Comparison of ENCODE assay signal across 20 mouse cellular contexts in the genomic region with DNA sequence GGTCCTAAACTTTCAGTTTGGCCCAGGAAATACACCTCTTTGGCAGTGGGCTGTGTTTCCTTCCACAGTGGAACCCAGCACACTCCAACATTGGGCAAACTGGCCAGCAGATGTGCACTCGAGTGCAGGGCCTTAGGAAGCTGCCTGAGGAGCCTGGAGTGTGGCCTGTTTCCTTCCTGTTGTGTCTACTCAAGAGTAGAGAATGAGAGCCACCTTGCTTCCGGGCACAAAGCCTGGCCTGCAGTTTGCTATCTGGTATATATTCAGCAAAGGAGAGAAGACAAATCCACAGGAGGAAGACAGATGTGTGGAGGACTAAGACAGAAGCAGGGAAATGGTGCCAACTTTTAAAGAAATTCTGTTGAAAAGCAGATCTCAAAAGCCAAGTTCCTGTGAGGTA.
A peak's percentile ranks its signal among the peaks of the same experiment; 100 is the strongest.
DNase-seq lines count a peak whose midpoint lies in the region; ATAC-seq and TF ChIP-seq lines count a peak whose summit lies in the region.
"Had no signal": no experiment of that assay in that cellular context is flagged by ENCODE, and none has a peak within 500 bp of the region (broad histone marks: within the 10 kb centered on the region; RNA-seq: fewer than 3 reads in every experiment).

No protein-coding gene starts in this region.

- no peak for TF ChIP-seq CTCF in spleen, adult 2 months (IDR thresholded peaks at IDR 0.05; ENCODE audit: extremely low read depth, insufficient read depth, insufficient read length, insufficient replicate concordance)

- no peaks in the 10 kb centered on the region for H3K9me3 ChIP-seq in embryonic facial prominence, embryonic 10.5 days
- no peaks in the 10 kb centered on the region for H3K9me3 ChIP-seq in hindbrain, embryonic 13.5 days
- H3K9me3 ChIP-seq: embryonic facial prominence, embryonic 15.5 days; forebrain, embryonic 12.5 days; liver, embryonic 15.5 days; midbrain, embryonic 10.5 days; neural tube, embryonic 13.5 days had no signal

- no peak for DNase-seq in spleen, adult 2 months (ENCODE audit: low read depth in 1 of 2, low spot score in 2 of 2)
- DNase-seq in spleen, postnatal 10 days (ENCODE audit: low spot score in 2 of 2): no peak
- peak; percentile 34 for DNase-seq in CD4-positive, CD25-positive, alpha-beta regulatory T cell, adult 2 months (ENCODE audit: low read depth, low spot score)
- no peak for DNase-seq in embryonic facial prominence, embryonic 10.5 days (ENCODE audit: low spot score)
- DNase-seq in cerebellum, adult 9-10 months: no peak
- DNase-seq: adrenal gland, postnatal 36 days; cerebellum, adult 8-10 months; gastrocnemius, adult 2 months; kidney, postnatal 10 days; lung, postnatal 10 days; right cerebral cortex, postnatal 14 days had no signal

- peak; percentile 44; the same call in 1 of the 2 replicates for ATAC-seq in neutrophil, adult 5-6 weeks (ENCODE audit: extremely low read depth, insufficient number of reproducible peaks, low FRiP score, poor library complexity, severe bottlenecking)
- no peak for ATAC-seq in hindbrain, embryonic 13.5 days (ENCODE audit: low FRiP score)
- ATAC-seq: intestine, postnatal 0 days; Patski had no signal

- H3K27me3 ChIP-seq in spleen, adult 2 months (ENCODE audit: control insufficient read depth, insufficient read depth, low read length): no peaks in the 10 kb centered on the region
- H3K27me3 ChIP-seq in embryonic facial prominence, embryonic 10.5 days (replicated peaks; ENCODE audit: low read depth, poor library complexity, severe bottlenecking): no peaks in the 10 kb centered on the region
- peaks cover 6% of the 10 kb centered on the region; the same call in 1 of the 2 replicates for H3K27me3 ChIP-seq in hindbrain, embryonic 13.5 days
- H3K27me3 ChIP-seq: embryonic facial prominence, embryonic 15.5 days; forebrain, embryonic 12.5 days; liver, embryonic 15.5 days; neural tube, embryonic 13.5 days; Patski had no signal

- H3K27ac ChIP-seq in spleen, adult 2 months (ENCODE audit: insufficient read depth, low read length): 0 out of 2 replicates have a peak overlapping the region, but pooled peaks have one; percentile 4
- H3K27ac ChIP-seq in embryonic facial prominence, embryonic 10.5 days (replicated peaks): 0 out of 2 replicates have a peak overlapping the region, but pooled peaks have one; percentile 20
- H3K27ac ChIP-seq in hindbrain, embryonic 13.5 days: no peak overlapping the region
- H3K27ac ChIP-seq: embryonic facial prominence, embryonic 15.5 days; forebrain, embryonic 12.5 days; gastrocnemius, adult 2 months; liver, embryonic 15.5 days; midbrain, embryonic 10.5 days; neural tube, embryonic 13.5 days had no signal

- no peak overlapping the region for H3K9ac ChIP-seq in hindbrain, embryonic 13.5 days
- H3K9ac ChIP-seq: embryonic facial prominence, embryonic 15.5 days; forebrain, embryonic 12.5 days; liver, embryonic 15.5 days; neural tube, embryonic 13.5 days had no signal

- WGBS in spleen, adult 2 months: 15% methylated on average over 2 of the region's 2 CpGs
- WGBS in embryonic facial prominence, embryonic 10.5 days: 65% methylated on average over 2 of the region's 2 CpGs
- WGBS in hindbrain, embryonic 13.5 days: 73% methylated on average over 2 of the region's 2 CpGs

- peaks cover 9% of the 10 kb centered on the region for H3K4me1 ChIP-seq in spleen, adult 2 months (ENCODE audit: control insufficient read depth, insufficient read depth, insufficient read length)
- peaks cover 37% of the 10 kb centered on the region for H3K4me1 ChIP-seq in embryonic facial prominence, embryonic 10.5 days
- H3K4me1 ChIP-seq in hindbrain, embryonic 13.5 days (replicated peaks): peaks cover 23% of the 10 kb centered on the region
- H3K4me1 ChIP-seq: embryonic facial prominence, embryonic 15.5 days; liver, embryonic 15.5 days had no signal

- H3K36me3 ChIP-seq in spleen, adult 2 months (ENCODE audit: control insufficient read depth, insufficient read depth, low read length): no peaks in the 10 kb centered on the region; the same call in 1 of the 2 replicates
- peaks cover 4% of the 10 kb centered on the region; the same call in 1 of the 2 replicates for H3K36me3 ChIP-seq in embryonic facial prominence, embryonic 10.5 days (replicated peaks)
- H3K36me3 ChIP-seq in hindbrain, embryonic 13.5 days: no peaks in the 10 kb centered on the region
- H3K36me3 ChIP-seq: embryonic facial prominence, embryonic 15.5 days; neural tube, embryonic 13.5 days had no signal

- no peak for TF ChIP-seq POLR2A in spleen, adult 2 months (IDR thresholded peaks at IDR 0.05; ENCODE audit: low read depth, low read length)

- no peak overlapping the region for H3K4me2 ChIP-seq in hindbrain, embryonic 13.5 days
- H3K4me2 ChIP-seq: embryonic facial prominence, embryonic 15.5 days; forebrain, embryonic 12.5 days; liver, embryonic 15.5 days; neural tube, embryonic 13.5 days had no signal

- H3K4me3 ChIP-seq in spleen, adult 2 months (ENCODE audit: extremely low read depth, insufficient read depth, insufficient read length): no peak overlapping the region
- no peak overlapping the region for H3K4me3 ChIP-seq in embryonic facial prominence, embryonic 10.5 days
- H3K4me3 ChIP-seq in hindbrain, embryonic 13.5 days: no peak overlapping the region
- H3K4me3 ChIP-seq: embryonic facial prominence, embryonic 15.5 days; forebrain, embryonic 12.5 days; gastrocnemius, adult 2 months; liver, embryonic 15.5 days; midbrain, embryonic 10.5 days; neural tube, embryonic 13.5 days had no signal
